Mouse (Mus musculus): ENCODE results near the gene Hecw2. TPM values are rescaled to one million over a fixed set of nuclear protein-coding genes. Genes with fewer than 3 reads are reported as not detected.

Gene Hecw2
- polyA plus RNA-seq, 1 experiment from 2014 or later = 2.8 TPM

- Histone ChIP-seq H3K9me3 (replicated peaks; ENCODE audit: control insufficient read depth, low read length) (no peaks in the 10 kb centered on the region), H3K27ac (ENCODE audit: low read length) (no peak overlapping the region), H3K4me2 (ENCODE audit: low read depth, low read length) (no peak overlapping the region), H3K4me1 (ENCODE audit: control insufficient read depth, insufficient read depth, low read length) (no peaks in the 10 kb centered on the region), H3K27me3 (ENCODE audit: control insufficient read depth, insufficient read depth, low read length) (no peaks in the 10 kb centered on the region), H3K36me3 (ENCODE audit: control insufficient read depth, insufficient read depth, low read length) (no peaks in the 10 kb centered on the region), H3K4me3 (replicated peaks; ENCODE audit: low read length) (no peak overlapping the region), H3K9ac (ENCODE audit: low read length) (no peak overlapping the region)
- no peak for ATAC-seq (ENCODE audit: insufficient read depth, low FRiP score)
- 82% methylated on average over 7 of the region's 7 CpGs for WGBS
These were observed 338.4 kb downstream of the Hecw2 start for GRCm38 (mm10) chr1:53856501-53857103.

GRCm38 (mm10) chr1:53855732-53856131 lies 339.2 kb downstream of the Hecw2 start:
- Histone ChIP-seq H3K4me2 (ENCODE audit: low read depth, low read length) (no peak overlapping the region), H3K9me3 (replicated peaks; ENCODE audit: control insufficient read depth, low read length) (no peaks in the 10 kb centered on the region), H3K27me3 (ENCODE audit: control insufficient read depth, insufficient read depth, low read length) (no peaks in the 10 kb centered on the region), H3K4me1 (ENCODE audit: control insufficient read depth, insufficient read depth, low read length) (peaks cover 1% of the 10 kb centered on the region; the same call in 1 of the 2 replicates), H3K27ac (ENCODE audit: low read length) (no peak overlapping the region), H3K9ac (ENCODE audit: low read length) (no peak overlapping the region), H3K36me3 (ENCODE audit: control insufficient read depth, insufficient read depth, low read length) (no peaks in the 10 kb centered on the region), H3K4me3 (replicated peaks; ENCODE audit: low read length) (no peak overlapping the region)
- WGBS = 76% methylated on average over 7 of the region's 7 CpGs
- no peak for ATAC-seq (ENCODE audit: insufficient read depth, low FRiP score)

- no peaks in the 10 kb centered on the region for H3K9me3 ChIP-seq (replicated peaks; ENCODE audit: control insufficient read depth, low read length)
- peaks cover 2% of the 10 kb centered on the region; the same call in 1 of the 2 replicates for H3K4me1 ChIP-seq (ENCODE audit: control insufficient read depth, insufficient read depth, low read length)
- no peak for ATAC-seq (ENCODE audit: insufficient read depth, low FRiP score)
- no peak overlapping the region for H3K4me3 ChIP-seq (replicated peaks; ENCODE audit: low read length)
- no peak overlapping the region for H3K4me2 ChIP-seq (ENCODE audit: low read depth, low read length)
- no peaks in the 10 kb centered on the region for H3K27me3 ChIP-seq (ENCODE audit: control insufficient read depth, insufficient read depth, low read length)
- no peak overlapping the region for H3K9ac ChIP-seq (ENCODE audit: low read length)
- 92% methylated on average over 3 of the region's 3 CpGs for WGBS
- no peaks in the 10 kb centered on the region for H3K36me3 ChIP-seq (ENCODE audit: control insufficient read depth, insufficient read depth, low read length)
- H3K27ac ChIP-seq (ENCODE audit: low read length) = no peak overlapping the region
These were observed 342.8 kb downstream of the Hecw2 start for GRCm38 (mm10) chr1:53852086-53852610.

GRCm38 (mm10) chr1:53851334-53851733 lies 343.6 kb downstream of the Hecw2 start:
- 67% methylated on average over 8 of the region's 8 CpGs for WGBS
- no peak for ATAC-seq (ENCODE audit: insufficient read depth, low FRiP score)
- Histone ChIP-seq H3K4me3 (replicated peaks; ENCODE audit: low read length) (no peak overlapping the region), H3K9me3 (replicated peaks; ENCODE audit: control insufficient read depth, low read length) (no peaks in the 10 kb centered on the region), H3K4me1 (ENCODE audit: control insufficient read depth, insufficient read depth, low read length) (peaks cover 8% of the 10 kb centered on the region; the same call in 1 of the 2 replicates), H3K36me3 (ENCODE audit: control insufficient read depth, insufficient read depth, low read length) (no peaks in the 10 kb centered on the region), H3K9ac (ENCODE audit: low read length) (no peak overlapping the region), H3K27me3 (ENCODE audit: control insufficient read depth, insufficient read depth, low read length) (no peaks in the 10 kb centered on the region), H3K4me2 (ENCODE audit: low read depth, low read length) (no peak overlapping the region), H3K27ac (ENCODE audit: low read length) (no peak overlapping the region; the same call in 1 of the 2 replicates)

- H3K9ac ChIP-seq (ENCODE audit: low read length) = no peak overlapping the region
- H3K27me3 ChIP-seq (ENCODE audit: control insufficient read depth, insufficient read depth, low read length) = no peaks in the 10 kb centered on the region
- no peaks in the 10 kb centered on the region for H3K9me3 ChIP-seq (replicated peaks; ENCODE audit: control insufficient read depth, low read length)
- H3K27ac ChIP-seq (ENCODE audit: low read length) = peak overlapping the region; percentile 35
- H3K4me2 ChIP-seq (ENCODE audit: low read depth, low read length) = no peak overlapping the region
- no peak overlapping the region for H3K4me3 ChIP-seq (replicated peaks; ENCODE audit: low read length)
- ATAC-seq (ENCODE audit: insufficient read depth, low FRiP score) = no peak
- no peaks in the 10 kb centered on the region for H3K36me3 ChIP-seq (ENCODE audit: control insufficient read depth, insufficient read depth, low read length)
- 66% methylated on average over 6 of the region's 6 CpGs for WGBS
- H3K4me1 ChIP-seq (ENCODE audit: control insufficient read depth, insufficient read depth, low read length) = peaks cover 13% of the 10 kb centered on the region; the same call in 1 of the 2 replicates
These were observed 344.1 kb downstream of the Hecw2 start for GRCm38 (mm10) chr1:53850891-53851290.

GRCm38 (mm10) chr1:53846665-53847237 lies 348.2 kb downstream of the Hecw2 start:
- ATAC-seq (ENCODE audit: insufficient read depth, low FRiP score) = peak; percentile 54
- no peak overlapping the region for H3K4me2 ChIP-seq (ENCODE audit: low read depth, low read length)
- H3K27ac ChIP-seq (ENCODE audit: low read length) = peak overlapping the region; percentile 90
- H3K27me3 ChIP-seq (ENCODE audit: control insufficient read depth, insufficient read depth, low read length) = no peaks in the 10 kb centered on the region
- no peaks in the 10 kb centered on the region for H3K9me3 ChIP-seq (replicated peaks; ENCODE audit: control insufficient read depth, low read length)
- 37% methylated on average over 2 of the region's 2 CpGs for WGBS
- H3K4me3 ChIP-seq (replicated peaks; ENCODE audit: low read length) = no peak overlapping the region
- peaks cover 14% of the 10 kb centered on the region; the same call in 1 of the 2 replicates for H3K4me1 ChIP-seq (ENCODE audit: control insufficient read depth, insufficient read depth, low read length)
- H3K9ac ChIP-seq (ENCODE audit: low read length) = no peak overlapping the region
- H3K36me3 ChIP-seq (ENCODE audit: control insufficient read depth, insufficient read depth, low read length) = no peaks in the 10 kb centered on the region

- no peak overlapping the region for H3K4me3 ChIP-seq (replicated peaks; ENCODE audit: low read length)
- peaks cover 22% of the 10 kb centered on the region for H3K4me1 ChIP-seq (ENCODE audit: control insufficient read depth, insufficient read depth, low read length)
- 44% methylated on average over 8 of the region's 8 CpGs for WGBS
- no peaks in the 10 kb centered on the region for H3K36me3 ChIP-seq (ENCODE audit: control insufficient read depth, insufficient read depth, low read length)
- H3K27ac ChIP-seq (ENCODE audit: low read length) = peak overlapping the region; percentile 90
- no peak overlapping the region for H3K9ac ChIP-seq (ENCODE audit: low read length)
- H3K9me3 ChIP-seq (replicated peaks; ENCODE audit: control insufficient read depth, low read length) = no peaks in the 10 kb centered on the region
- H3K27me3 ChIP-seq (ENCODE audit: control insufficient read depth, insufficient read depth, low read length) = no peaks in the 10 kb centered on the region
- H3K4me2 ChIP-seq (ENCODE audit: low read depth, low read length) = no peak overlapping the region
- ATAC-seq (ENCODE audit: insufficient read depth, low FRiP score) = peak; percentile 38; the same call in 1 of the 2 replicates
These were observed 349.1 kb downstream of the Hecw2 start for GRCm38 (mm10) chr1:53845854-53846253.

GRCm38 (mm10) chr1:53844914-53845612 lies 349.9 kb downstream of the Hecw2 start:
- Histone ChIP-seq H3K9ac (ENCODE audit: low read length) (no peak overlapping the region), H3K36me3 (ENCODE audit: control insufficient read depth, insufficient read depth, low read length) (no peaks in the 10 kb centered on the region), H3K4me2 (ENCODE audit: low read depth, low read length) (no peak overlapping the region), H3K27ac (ENCODE audit: low read length) (peak overlapping the region; percentile 90), H3K4me3 (replicated peaks; ENCODE audit: low read length) (no peak overlapping the region), H3K27me3 (ENCODE audit: control insufficient read depth, insufficient read depth, low read length) (no peaks in the 10 kb centered on the region), H3K4me1 (ENCODE audit: control insufficient read depth, insufficient read depth, low read length) (peaks cover 22% of the 10 kb centered on the region), H3K9me3 (replicated peaks; ENCODE audit: control insufficient read depth, low read length) (no peaks in the 10 kb centered on the region)
- WGBS = 69% methylated on average over 5 of the region's 5 CpGs
- ATAC-seq (ENCODE audit: insufficient read depth, low FRiP score) = no peak
